Mouse (Mus musculus): ENCODE measurements around the gene Nt5dc3. TPM values are rescaled to one million over a fixed set of nuclear protein-coding genes. Genes with fewer than 3 reads are reported as not detected.

Gene Nt5dc3
- total RNA-seq (2021) = 10 to 100 TPM; 23.4 to 25.5 TPM
- long read RNA-seq, experiment 1, partial matches to known transcripts = 0 of 1 reads
- long read RNA-seq, experiment 1, other reads (novel, unspliced or antisense) = 1 of 1 reads
- long read RNA-seq, experiment 2, full-length matches to known transcripts = 3 of 9 reads
- long read RNA-seq, experiment 2, partial matches to known transcripts = 1 of 9 reads
- long read RNA-seq, experiment 2, other reads (novel, unspliced or antisense) = 5 of 9 reads

DNA sequence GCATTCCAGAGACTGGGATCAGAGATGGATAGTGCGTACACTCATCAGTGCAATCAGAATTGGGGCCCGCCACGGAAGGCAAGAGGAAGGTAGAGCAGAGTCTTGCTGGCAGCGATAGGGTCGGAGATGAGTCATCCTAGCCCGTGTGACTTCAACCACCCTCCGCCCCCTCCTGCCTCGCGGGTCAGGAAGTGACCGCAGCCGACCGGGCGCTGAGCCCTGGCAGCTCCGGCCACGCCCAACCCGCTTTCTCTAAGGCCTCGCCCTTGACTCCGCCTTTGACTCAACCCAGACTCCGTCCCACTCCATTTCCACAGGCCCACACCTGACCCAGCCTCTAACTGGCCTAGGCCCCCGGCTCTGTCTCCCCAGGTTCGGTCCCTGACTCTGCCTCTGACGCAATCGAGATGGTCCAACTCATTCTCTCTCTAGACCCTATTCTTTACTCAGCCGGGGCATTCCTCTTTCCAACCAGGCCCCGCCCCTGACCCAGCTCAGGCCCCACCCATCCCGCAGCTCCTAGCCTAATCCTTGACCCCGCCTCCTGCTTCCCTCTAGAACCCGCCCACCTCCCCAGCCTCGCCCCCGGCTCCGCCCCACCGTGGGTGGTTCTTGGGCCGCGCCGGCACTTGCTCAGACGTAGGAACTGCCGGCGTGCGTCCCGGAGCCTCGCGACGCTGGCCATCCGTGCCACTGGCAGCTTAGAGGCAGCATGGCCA, at the start of gene Nt5dc3:
TSS of gene Nt5dc3 (plus strand) at position 608 of the 719 bp plus-strand sequence.
- peak; percentile 86 to 92 for DNase-seq (ENCODE audit: low spot score in 2 of 2)

DNA sequence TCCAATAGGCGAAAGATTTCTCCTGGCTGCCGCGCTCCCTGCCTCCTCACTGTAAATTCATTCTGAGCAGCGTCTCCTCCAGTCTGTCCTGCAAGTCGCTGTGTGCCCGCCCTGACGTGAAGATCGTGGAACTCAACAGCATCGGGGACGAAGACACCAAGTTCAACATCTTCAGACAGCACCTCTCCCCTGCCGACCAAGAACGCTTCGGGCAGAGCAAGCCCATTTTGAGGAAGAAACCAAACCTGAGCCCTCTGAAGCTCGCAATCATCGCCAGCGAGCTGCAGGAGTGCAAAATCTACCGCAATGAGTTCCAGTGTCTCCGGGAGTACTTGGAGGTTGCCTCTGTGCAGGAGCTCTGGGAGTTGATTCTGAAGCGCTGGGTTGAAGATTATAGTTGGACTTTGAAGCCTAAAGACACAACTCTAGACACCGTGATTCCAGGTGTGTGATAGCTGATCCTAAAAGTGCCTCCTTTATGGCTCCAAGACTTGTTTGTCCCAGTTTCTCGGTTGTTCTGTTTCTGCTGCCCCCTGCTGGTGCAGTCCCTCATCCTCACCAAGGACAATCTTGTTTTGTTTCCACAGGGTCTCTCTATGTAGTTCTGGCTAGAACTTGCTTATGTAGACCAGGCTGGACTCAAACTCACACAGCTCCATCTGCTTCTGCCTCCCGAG, 47.8 kb upstream of the Nt5dc3 start:
- peak; percentile 52 to 69 for DNase-seq (ENCODE audit: low spot score in 2 of 2)

DNA sequence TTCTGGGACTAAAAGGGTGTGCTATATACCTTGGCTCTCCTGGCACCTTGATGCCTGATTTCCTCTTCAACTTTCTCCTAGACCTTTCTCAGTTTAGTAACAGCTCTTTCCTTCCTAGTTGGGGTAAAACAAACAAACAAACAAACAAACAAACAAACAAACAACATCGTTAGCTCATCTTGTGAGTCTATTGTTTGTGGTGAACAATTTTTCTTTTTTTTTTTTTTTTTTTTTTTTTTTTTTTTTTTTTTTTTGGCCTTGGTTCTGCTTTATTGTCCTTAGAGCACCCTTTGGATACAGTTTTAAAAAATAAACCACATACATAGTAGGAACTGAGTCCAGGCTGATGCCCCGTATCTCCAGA, 47.3 kb upstream of the Nt5dc3 start:
- no peak for DNase-seq (ENCODE audit: low spot score in 2 of 2)

DNA sequence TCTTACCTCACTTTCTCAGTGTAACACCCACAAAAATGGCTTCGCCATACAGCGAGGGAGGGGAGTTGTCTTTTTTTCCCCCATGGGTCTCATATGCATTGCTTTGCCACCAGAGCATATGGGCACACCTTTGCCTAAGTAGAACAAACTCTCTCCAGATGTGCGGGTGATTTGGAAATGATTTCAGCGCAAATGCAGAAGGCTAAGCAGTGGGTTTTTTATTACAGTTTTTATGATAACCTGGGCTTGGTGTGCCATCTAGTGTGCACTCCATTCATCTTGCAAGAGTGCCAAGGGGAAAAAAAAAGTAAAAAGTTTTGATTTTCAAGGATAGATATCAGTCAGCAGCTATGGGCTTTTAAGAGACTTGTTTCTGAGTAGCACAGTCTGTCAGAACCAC, 43.8 kb upstream of the Nt5dc3 start:
- DNase-seq (ENCODE audit: low spot score in 2 of 2) = no peak

DNA sequence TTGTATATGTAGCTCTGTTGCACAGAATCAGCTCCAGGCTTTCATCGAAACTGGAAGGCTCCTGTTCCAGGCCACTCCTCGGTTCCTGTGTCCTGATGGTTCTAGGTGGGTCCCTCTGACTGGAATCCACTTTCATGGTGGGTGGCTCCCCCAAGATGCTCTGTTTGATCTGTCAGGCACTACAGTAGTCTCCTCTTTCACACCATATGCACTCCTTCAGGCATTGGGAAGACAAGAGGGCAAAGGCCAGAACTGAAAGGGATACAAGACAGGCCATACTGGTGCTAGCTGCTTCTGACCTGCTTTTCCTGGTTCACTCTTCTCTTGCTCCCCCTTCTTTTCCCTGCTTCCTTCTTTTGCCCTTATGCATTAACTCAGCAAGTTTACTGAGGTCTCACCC, 35.9 kb upstream of the Nt5dc3 start:
- DNase-seq (ENCODE audit: low spot score in 2 of 2) = no peak

DNA sequence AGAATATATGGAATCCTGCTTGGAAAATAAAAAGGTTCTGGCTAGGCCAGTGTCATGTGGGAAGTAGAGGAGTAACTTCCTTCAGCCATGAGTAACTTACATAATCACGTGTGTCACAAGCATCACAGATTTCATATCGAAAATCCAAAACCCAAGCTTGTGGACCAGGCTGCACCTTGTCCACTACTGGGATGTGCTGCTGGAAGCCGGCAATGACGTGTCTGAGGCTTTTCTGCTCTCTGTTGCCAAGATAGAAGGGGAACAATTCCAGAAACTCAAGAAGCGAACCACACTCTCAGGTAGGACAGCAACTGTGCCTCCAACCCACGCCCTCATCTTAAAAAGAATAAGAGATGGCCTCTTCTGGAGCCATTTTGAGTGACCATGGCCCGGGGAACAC, 34.5 kb upstream of the Nt5dc3 start:
- no peak for DNase-seq (ENCODE audit: low spot score in 2 of 2)

DNA sequence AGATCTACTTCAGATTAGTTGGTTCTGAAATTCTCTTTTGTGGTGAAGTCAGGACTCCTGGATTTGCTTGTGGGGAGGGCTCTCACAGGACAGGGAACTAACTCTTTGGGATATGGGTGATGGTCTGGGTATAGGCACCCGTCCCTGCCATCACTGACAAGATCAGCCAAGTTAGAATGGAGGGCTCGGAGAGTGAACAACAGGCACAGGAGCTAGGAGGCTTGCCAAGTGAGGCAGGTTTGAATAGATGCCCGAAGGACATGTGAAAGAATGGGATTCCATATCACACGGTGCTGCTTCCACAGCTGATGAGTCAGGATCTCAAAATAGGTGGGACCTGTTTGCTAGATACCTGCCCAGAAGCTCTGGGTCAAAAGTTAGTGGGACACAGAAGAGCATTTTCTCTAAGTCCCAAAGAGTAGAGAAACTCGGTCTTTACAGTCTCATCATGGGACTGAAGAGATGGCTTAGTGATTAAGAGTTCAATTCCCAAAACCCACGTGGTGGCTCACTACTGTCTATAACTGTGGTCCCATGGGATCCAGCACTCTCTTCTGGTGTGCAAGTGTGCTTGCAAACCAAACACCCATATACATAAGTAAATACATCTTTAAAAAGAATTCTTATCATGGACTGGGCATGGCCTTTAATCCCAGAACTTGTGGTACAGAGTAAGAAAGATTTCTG, 22.8 kb upstream of the Nt5dc3 start:
- no peak for DNase-seq (ENCODE audit: low spot score in 2 of 2)

DNA sequence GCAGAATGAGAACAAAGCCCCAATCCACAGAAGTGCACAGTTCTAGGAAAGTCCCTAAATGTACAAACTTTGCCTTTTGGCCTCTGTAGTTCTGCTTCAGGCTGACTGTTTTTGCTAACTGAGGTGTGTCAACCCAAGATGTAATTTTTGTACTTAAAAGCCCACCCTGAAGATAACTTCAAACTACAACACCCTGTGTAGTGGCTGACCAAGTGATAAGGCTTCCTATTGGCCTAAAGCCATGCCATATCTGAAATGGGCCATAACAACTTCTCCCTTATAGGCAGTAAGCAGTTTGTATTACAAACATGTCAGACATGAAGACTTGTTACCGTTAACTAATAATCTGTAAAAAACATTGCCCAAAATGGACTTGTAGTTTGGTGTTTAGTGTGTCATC, 21.1 kb upstream of the Nt5dc3 start:
- no peak for DNase-seq (ENCODE audit: low spot score in 2 of 2)

DNA sequence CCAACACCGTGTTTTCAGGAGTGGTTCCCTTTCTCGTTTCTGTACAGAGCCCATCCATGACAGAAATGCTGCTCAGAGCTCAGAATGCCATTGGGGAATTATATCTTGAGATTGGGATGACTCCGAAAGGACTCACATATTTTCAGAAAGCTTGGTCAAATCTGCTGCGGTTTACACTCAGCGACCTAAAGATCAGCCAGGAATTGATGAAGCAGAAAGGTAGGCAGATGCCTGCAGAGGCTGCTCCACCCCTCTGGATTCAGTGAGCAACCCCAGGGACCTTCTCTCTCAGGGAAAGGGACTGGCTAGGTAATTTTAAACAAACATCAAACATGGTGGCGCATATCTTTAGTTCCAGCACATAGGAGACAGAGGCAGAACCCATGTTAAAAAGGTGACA, 20.6 kb upstream of the Nt5dc3 start:
- DNase-seq (ENCODE audit: low spot score in 2 of 2) = no peak

DNA sequence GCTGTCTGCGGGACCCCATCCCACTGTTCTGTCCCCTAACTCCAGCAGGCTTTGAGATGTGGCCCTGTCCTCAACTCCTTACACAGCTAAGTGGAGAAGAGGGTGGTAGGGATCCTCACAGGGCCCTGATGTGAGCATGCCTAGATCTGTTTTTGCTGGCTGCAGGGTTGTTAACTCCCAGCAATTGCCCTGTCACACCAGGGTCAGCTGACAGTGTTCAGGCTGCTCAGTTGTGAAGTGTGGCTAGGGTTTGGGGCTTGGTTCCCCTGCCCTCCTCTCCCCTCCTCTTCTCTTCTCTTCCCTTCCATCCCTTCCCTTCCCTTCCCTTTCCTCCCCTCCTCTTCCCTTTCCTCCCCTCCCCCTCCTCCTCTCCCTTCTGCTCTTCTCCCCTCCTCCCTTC, 17.6 kb upstream of the Nt5dc3 start:
- DNase-seq (ENCODE audit: low spot score in 2 of 2) = no peak

DNA sequence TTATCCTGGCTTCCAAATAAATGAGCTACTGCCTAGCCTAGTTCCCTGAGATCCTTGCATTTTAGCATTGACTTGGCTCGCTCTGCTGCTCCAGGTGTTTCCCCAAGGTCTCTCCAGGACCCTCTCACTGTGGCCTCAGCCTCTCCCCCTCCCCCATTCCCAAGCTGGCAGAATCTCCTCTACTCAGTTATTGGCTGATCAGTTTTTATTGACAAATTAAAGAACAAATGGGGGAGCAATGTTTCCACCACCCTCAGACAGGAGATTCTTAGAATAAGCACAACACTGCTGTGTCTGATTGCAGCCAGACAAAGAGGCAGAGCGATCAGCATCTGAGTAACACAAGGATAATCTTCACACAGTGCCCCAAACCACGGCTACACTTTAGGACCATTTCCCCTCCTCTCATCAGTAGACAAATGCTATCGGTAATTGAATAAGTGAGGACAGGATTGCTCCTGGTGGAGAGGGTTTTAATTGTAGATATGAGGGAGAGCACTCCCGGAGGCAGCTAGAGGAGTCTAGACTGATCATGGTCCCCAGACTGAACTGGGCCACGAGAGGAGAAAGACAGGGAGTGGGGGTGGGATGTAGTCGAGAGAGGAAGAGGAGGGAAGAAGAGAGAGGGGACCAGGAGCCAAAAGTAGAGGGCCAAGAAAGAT, 17.0 kb upstream of the Nt5dc3 start:
- DNase-seq (ENCODE audit: low spot score in 2 of 2) = no peak

DNA sequence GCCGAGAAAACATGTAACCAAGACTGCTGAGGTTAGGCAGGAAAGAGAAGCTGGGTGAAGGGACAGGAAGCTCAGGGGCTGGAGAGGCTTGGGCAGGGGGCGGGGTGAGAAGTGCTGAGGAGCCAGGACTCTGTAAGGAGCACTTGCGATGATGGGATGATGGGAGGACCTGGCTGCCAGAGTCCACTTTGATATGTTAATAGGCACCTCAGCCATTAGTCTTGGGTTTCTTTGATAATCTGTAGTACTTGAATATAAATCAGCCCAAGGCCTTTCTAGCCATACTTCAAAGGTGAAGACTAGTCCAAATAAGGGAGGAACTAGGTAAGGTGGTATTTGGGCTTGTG, 16.4 kb upstream of the Nt5dc3 start:
- no peak for DNase-seq (ENCODE audit: low spot score in 2 of 2)

DNA sequence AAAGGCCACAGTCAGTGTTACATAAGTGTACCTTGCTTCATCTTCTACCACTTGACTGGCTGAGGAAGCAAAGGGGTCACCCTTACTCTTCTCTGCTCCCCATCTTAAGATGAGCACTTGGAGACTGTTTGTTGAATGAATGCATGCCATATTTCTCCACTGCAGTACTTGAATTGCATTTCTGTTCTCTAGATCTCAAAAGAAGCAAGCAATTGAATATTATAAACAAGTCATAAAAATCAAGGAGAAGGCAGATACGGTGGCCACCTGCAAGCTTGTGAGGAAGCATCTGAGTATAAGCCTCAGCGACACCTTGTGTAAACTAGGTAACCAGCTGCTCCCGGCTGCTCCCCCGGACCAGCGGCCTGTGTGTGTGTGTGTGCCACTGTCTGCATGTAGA, 15.1 kb upstream of the Nt5dc3 start, which contains the start of gene Gm49358:
TSS of gene Gm49358 (plus strand) at position 301 of the 400 bp plus-strand sequence.
- DNase-seq (ENCODE audit: low spot score in 2 of 2) = no peak

DNA sequence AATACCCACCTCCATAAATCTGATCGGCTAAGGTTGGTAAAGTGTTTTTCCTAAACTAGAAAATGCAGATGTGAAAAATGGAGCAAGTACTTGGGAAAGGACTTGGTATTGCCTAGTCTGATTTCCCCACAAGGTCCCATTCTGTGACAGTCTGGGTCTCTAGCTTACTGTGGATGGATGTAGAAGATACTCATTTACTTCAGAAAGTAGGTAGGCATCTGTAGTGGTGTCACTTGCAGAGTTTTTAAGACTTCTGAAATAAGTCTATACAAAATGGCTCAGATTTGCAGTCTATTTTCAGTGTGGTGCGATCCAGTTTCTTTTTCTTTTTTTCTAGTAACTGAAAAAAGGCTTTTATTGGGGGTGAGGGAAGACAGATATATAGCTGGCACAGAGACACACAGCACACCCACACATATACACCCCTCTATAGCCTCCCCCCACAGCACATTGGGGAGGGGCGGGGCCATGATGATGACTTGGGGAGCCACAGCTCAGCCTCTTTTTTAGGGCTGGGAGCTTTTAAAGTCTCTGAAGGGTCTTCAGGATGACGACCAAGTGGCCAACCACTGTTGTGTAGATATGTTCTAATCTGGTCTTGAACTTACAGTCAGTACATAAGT, 13.3 kb upstream of the Nt5dc3 start:
- no peak for DNase-seq (ENCODE audit: low spot score in 2 of 2)

DNA sequence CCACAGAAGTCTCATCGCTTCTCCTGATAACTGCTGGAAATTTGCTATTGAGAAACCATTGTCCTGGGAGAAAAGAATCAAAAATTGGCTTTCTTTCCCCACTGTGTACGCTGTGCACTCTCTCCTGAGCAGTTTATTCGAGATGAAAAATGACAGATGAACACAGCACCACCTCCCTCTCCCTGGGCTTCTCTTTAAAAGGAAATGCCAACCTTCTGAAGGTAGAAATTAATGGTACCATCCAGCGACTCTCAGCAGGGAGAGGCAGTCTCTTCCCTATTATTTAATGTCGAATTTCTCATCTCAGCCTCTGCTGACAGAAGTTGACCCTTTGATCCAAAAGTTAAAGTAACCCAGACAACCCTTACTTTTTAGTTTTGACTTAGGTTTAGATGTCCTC, 9.6 kb upstream of the Nt5dc3 start:
- no peak for DNase-seq (ENCODE audit: low spot score in 2 of 2)

DNA sequence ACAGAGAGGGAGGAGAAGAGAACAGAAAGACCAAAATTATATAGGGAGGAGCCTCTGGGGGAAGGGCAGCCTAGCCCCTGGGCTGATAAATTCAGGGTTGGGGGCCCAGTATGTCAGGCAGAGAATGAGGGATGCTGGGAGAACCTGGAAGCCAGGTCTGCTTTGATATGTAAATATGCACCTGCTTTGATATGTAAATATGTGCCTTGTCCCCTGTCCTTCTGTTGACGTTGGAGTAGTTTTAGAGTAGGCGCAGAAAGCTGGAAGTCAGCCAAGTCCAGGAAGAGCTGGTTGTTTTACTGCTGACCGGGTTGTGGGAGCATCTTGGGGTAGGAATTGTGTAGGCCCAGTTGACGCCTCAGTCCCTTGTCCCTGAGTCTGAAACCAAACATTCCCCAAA, 9.0 kb upstream of the Nt5dc3 start:
- no peak for DNase-seq (ENCODE audit: low spot score in 2 of 2)

DNA sequence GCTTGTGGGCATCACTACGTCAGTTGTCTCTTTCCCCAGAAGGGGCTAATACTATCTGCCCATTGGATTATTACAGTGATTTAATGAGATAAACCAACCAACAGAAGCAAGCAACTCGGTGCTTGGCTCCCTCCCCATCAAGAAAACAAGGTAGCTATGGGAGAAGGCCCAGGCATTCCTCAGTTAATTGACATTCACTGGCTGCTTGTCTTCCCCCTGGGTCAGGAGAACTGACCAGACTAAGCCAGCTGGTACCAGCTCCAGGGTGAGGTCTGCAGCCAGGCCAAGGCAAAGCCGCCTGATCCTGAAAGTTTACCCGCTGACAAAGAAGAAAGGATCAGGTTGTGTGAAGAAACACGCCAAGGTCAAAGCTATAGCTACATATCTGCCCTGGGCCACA, 7.1 kb upstream of the Nt5dc3 start:
- no peak for DNase-seq (ENCODE audit: low spot score in 2 of 2)

DNA sequence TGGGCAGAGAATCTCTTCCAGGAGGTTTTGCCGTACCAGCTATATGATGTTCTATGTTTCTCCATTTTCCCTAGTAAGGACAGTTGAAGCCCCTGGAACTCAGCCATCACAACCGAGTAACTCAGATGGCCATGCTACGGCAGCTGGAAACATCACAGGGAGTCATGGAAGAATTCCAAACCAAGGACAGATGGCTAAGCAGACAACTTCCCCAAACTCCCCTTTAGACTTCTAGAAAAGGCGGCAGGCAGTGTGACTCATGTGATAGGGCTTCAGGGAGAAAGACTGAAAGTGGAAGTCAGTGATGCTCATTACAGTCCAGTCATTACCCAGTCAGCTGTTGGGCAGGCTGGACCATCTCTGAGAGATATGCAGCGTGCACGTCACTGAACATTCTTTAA, 6.6 kb upstream of the Nt5dc3 start:
- no peak for DNase-seq (ENCODE audit: low spot score in 2 of 2)

DNA sequence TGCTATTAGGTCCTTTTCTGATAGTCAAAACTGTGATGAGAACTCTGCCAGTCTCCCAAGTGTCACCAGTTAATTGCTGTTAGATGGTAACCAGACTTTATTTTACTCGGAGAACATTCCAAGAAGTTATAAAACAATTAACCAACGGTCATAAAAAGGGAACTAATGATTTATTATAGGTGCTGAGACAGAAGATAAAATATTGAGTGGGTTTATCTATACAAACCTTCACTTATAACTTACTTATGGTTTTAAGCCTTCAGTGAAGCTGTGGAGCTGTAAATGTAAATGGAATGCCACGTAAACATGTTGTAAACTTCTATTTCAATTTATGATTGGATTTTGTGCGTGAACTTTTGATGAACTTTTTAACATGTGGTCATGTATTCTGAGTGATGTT, 5.4 kb upstream of the Nt5dc3 start:
- DNase-seq (ENCODE audit: low spot score in 2 of 2) = no peak

DNA sequence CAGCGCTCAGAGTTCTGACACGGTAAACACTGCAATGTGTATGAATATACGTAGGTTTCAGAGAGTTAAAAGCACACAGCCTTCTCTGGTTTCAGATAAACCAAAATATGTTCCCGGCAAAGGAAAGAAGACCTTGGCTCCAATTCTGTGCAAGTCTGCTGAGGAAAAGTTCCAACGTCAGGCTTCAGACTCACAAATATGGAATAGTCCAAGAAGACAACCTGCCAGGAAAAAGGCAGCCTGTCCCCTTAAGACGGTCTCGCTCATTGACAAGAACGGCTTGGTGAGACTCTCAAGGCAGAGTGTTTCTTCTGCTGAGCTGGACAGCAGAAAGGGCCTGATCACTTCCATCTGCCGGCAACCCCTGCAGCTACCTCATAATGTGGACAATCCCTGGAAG, 2.5 kb upstream of the Nt5dc3 start:
- no peak for DNase-seq (ENCODE audit: low spot score in 2 of 2)

All from adrenal gland, postnatal 4 days (tissue).